Mouse (Mus musculus) thymus, adult 2 months (tissue): Measurements from ENCODE around the gene Trim71.

Source experiments
- CTCF ChIP-seq: fragments of 200-500 bp; IDR thresholded peaks from 2 replicates; pipeline ENCODE4 v1.5.1; 2012; ENCODE audit warnings: mild to moderate bottlenecking, control low read depth, low read length, moderate library complexity, borderline replicate concordance; ENCODE audit not compliant: control insufficient read depth, poor library complexity, insufficient read depth; ENCODE audit errors: extremely low read depth
- POLR2A ChIP-seq: fragments of 200-500 bp; IDR thresholded peaks from 2 replicates; pipeline ENCODE4 v1.6.1; 2012; ENCODE audit warnings: mild to moderate bottlenecking, low read length, control low read depth, moderate library complexity; ENCODE audit not compliant: control insufficient read depth, poor library complexity, insufficient read depth; ENCODE audit errors: extremely low read depth

GRCm38 (mm10) chr9:114612566-114612965 is 48.4 kb upstream of the Trim71 start:
- TF ChIP-seq CTCF (no peak), POLR2A (no peak)
